Mouse (Mus musculus) MEL (cell line): ENCODE results near the gene Olfr1436. TPM values are rescaled to one million over a fixed set of nuclear protein-coding genes. Genes with fewer than 3 reads are reported as not detected.
"Not testable (repeated sequence)": the region's sequence is repeated elsewhere in the genome, so short reads cannot be mapped to it uniquely, and the experiment has no call there.

Source experiments
- DNase-seq: peaks from one replicate; pipeline ENCODE4 v3.0.0; 2011; ENCODE audit warnings: low read depth, low spot score
- H3K27ac ChIP-seq: 2 replicates; pipeline ENCODE4 v1.5.1; 2012; ENCODE audit warnings: low read depth, mild to moderate bottlenecking, control low read depth, low read length, moderate library complexity; ENCODE audit not compliant: control insufficient read depth
- H3K27me3 ChIP-seq, 2 experiments: fragments of 150-350 bp in 1 of 2; sonication (generic) in 1 of 2; 2 replicates each; pipeline ENCODE4 v1.6.1; 2012; ENCODE audit warnings: low read length in 2 of 2, mild to moderate bottlenecking in 2 of 2, improper control_type of control experiment in 1 of 2, moderate library complexity in 1 of 2; ENCODE audit not compliant: insufficient read depth in 2 of 2, control insufficient read depth in 1 of 2
- H3K36me3 ChIP-seq, 2 experiments: 2 replicates each; pipeline ENCODE4 v1.6.1; 2012 to 2014; ENCODE audit warnings: low read length in 2 of 2, improper control_type of control experiment in 1 of 2, inconsistent platforms in 1 of 2, mild to moderate bottlenecking in 1 of 2; ENCODE audit not compliant: insufficient read depth in 2 of 2, control insufficient read depth in 1 of 2
- H3K4me1 ChIP-seq, 2 experiments: fragments of 150-350 bp in 1 of 2; sonication (generic) in 1 of 2; 2 replicates each; pipeline ENCODE4 v1.6.1; 2012; ENCODE audit warnings: low read length in 2 of 2, improper control_type of control experiment in 1 of 2, mild to moderate bottlenecking in 1 of 2; ENCODE audit not compliant: insufficient read depth in 2 of 2, control insufficient read depth in 1 of 2
- H3K4me3 ChIP-seq, 2 experiments: fragments of 150-350 bp in 1 of 2; sonication (generic) in 1 of 2; 2 replicates each; pipeline ENCODE4 v1.5.1; 2012; ENCODE audit warnings: low read depth in 2 of 2, low read length in 2 of 2, mild to moderate bottlenecking in 2 of 2, moderate library complexity in 2 of 2, control low read depth in 1 of 2, improper control_type of control experiment in 1 of 2; ENCODE audit not compliant: control insufficient read depth in 1 of 2, insufficient read depth in 1 of 2
- H3K79me2 ChIP-seq: 2 replicates; pipeline ENCODE4 v1.6.1; 2012; ENCODE audit warnings: mild to moderate bottlenecking, low read length, moderate library complexity; ENCODE audit not compliant: control insufficient read depth, poor library complexity, insufficient read depth
- H3K9ac ChIP-seq: 2 replicates; pipeline ENCODE4 v1.6.1; 2012; ENCODE audit warnings: low read depth, mild to moderate bottlenecking, control low read depth, low read length, moderate library complexity; ENCODE audit not compliant: control insufficient read depth, poor library complexity, severe bottlenecking
- H3K9me3 ChIP-seq: fragments of 150-350 bp; sonication (generic); replicated peaks from 2 replicates; pipeline ENCODE4 v1.6.1; 2012; ENCODE audit warnings: mild to moderate bottlenecking, low read length, improper control_type of control experiment, moderate library complexity; ENCODE audit not compliant: insufficient read depth
- BHLHE40 ChIP-seq: IDR thresholded peaks from 2 replicates; pipeline ENCODE4 v1.6.1; 2012; ENCODE audit warnings: low read depth, mild to moderate bottlenecking, inconsistent platforms, low read length, improper control_type of control experiment, borderline replicate concordance
- CHD1 ChIP-seq: IDR thresholded peaks from 2 replicates; pipeline ENCODE4 v1.6.1; 2012; ENCODE audit warnings: low read depth, mild to moderate bottlenecking, inconsistent platforms, low read length, improper control_type of control experiment
- CTCF ChIP-seq, 3 experiments: IDR thresholded peaks in 2 of 3; conservative IDR thresholded peaks in 1 of 3; 2 replicates each; pipeline ENCODE4 v1.5.1; 2011 to 2012; ENCODE audit warnings: low read length in 3 of 3, low read depth in 2 of 3, mild to moderate bottlenecking in 2 of 3, improper control_type of control experiment in 1 of 3, inconsistent platforms in 1 of 3, mixed read lengths in 1 of 3, moderate library complexity in 1 of 3; ENCODE audit not compliant: control insufficient read depth in 1 of 3, insufficient read depth in 1 of 3, poor library complexity in 1 of 3, severe bottlenecking in 1 of 3
- ETS1 ChIP-seq: IDR thresholded peaks from 2 replicates; pipeline ENCODE4 v1.6.1; 2012; ENCODE audit warnings: low read depth, mild to moderate bottlenecking, inconsistent platforms, low read length, improper control_type of control experiment, moderate library complexity
- GATA1 ChIP-seq: IDR thresholded peaks from 2 replicates; pipeline ENCODE4 v1.6.1; 2011; ENCODE audit warnings: low read depth, low read length, improper control_type of control experiment
- HCFC1 ChIP-seq: IDR thresholded peaks from 2 replicates; pipeline ENCODE4 v1.6.1; 2012; ENCODE audit warnings: low read depth, mild to moderate bottlenecking, inconsistent platforms, low read length, improper control_type of control experiment, moderate library complexity
- JUND ChIP-seq: IDR thresholded peaks from 2 replicates; pipeline ENCODE4 v1.6.1; 2011; ENCODE audit warnings: low read depth, mild to moderate bottlenecking, improper control_type of control experiment, low read length
- KAT2A ChIP-seq: conservative IDR thresholded peaks from 2 replicates; pipeline ENCODE4 v1.6.1; 2012; ENCODE audit warnings: low read depth, low read length, improper control_type of control experiment, inconsistent platforms
- MAZ ChIP-seq: IDR thresholded peaks from 2 replicates; pipeline ENCODE4 v1.6.1; 2012; ENCODE audit warnings: low read depth, mild to moderate bottlenecking, inconsistent platforms, low read length, improper control_type of control experiment
- MYB ChIP-seq: IDR thresholded peaks from 2 replicates; pipeline ENCODE4 v1.6.1; 2011; ENCODE audit warnings: mild to moderate bottlenecking, low read depth, low read length, improper control_type of control experiment
- MYC ChIP-seq: IDR thresholded peaks from 2 replicates; pipeline ENCODE4 v1.6.1; 2011; ENCODE audit warnings: low read depth, mild to moderate bottlenecking, low read length, improper control_type of control experiment, moderate library complexity
- NELFE ChIP-seq: IDR thresholded peaks from 2 replicates; pipeline ENCODE4 v1.6.1; 2011; ENCODE audit warnings: low read depth, low read length, improper control_type of control experiment
- RAD21 ChIP-seq: IDR thresholded peaks from 2 replicates; pipeline ENCODE4 v1.6.1; 2011; ENCODE audit warnings: mild to moderate bottlenecking, low read depth, low read length, improper control_type of control experiment
- RCOR1 ChIP-seq: IDR thresholded peaks from 2 replicates; pipeline ENCODE4 v1.6.1; 2012; ENCODE audit warnings: low read depth, mild to moderate bottlenecking, inconsistent platforms, low read length, improper control_type of control experiment
- TBP ChIP-seq: IDR thresholded peaks from 2 replicates; pipeline ENCODE4 v1.8.0; 2011; ENCODE audit warnings: low read depth, low read length, improper control_type of control experiment
- TCF12 ChIP-seq: IDR thresholded peaks from 2 replicates; pipeline ENCODE4 v1.6.1; 2014; ENCODE audit warnings: low read depth, mild to moderate bottlenecking, inconsistent platforms, low read length, improper control_type of control experiment, moderate library complexity
- USF1 ChIP-seq: IDR thresholded peaks from 2 replicates; pipeline ENCODE4 v1.6.1; 2014; ENCODE audit warnings: low read depth, mild to moderate bottlenecking, inconsistent platforms, low read length, improper control_type of control experiment, moderate library complexity
- ZC3H11A ChIP-seq: IDR thresholded peaks from 2 replicates; pipeline ENCODE4 v1.6.1; 2012; ENCODE audit warnings: low read depth, mild to moderate bottlenecking, inconsistent platforms, low read length, improper control_type of control experiment
- ZMIZ1 ChIP-seq: IDR thresholded peaks from 2 replicates; pipeline ENCODE4 v1.6.1; 2012; ENCODE audit warnings: low read depth, mild to moderate bottlenecking, inconsistent platforms, low read length, improper control_type of control experiment, moderate library complexity
- ZNF384 ChIP-seq: IDR thresholded peaks from 2 replicates; pipeline ENCODE4 v1.6.1; 2012; ENCODE audit warnings: low read depth, mild to moderate bottlenecking, inconsistent platforms, low read length, improper control_type of control experiment
- polyA plus RNA-seq, 2 experiments: library from polyadenylated mRNA; stranded (reverse) in 1 of 2; unstranded in 1 of 2; fragments of >175 nt in 1 of 2; fragments of >200 nt in 1 of 2; gene quantifications; 2 replicates each; pipeline versions ENCODE4 v1.2.1 to v1.2.4; 2012; ENCODE audit warnings: low replicate concordance in 2 of 2, low read depth in 1 of 2; ENCODE audit not compliant: insufficient read length in 2 of 2, insufficient read depth in 1 of 2, missing spikeins in 1 of 2
- total RNA-seq: library from RNA; depleted of rRNA; stranded (reverse); fragments of 300-350 nt; gene quantifications from 2 replicates; pipeline ENCODE4 v1.2.3, GENCODE M21; 2012; rRNA removed

Olfr1436 gene
- not detected in 2 replicates for total RNA-seq
- polyA plus RNA-seq: not detected

GRCm38 (mm10) chr19:12299030-12299429 lies at the start of gene Olfr1436:
Olfr1436 (minus strand) TSS chr19:12299130.
- not testable (repeated sequence) for H3K9me3 ChIP-seq, H3K79me2 ChIP-seq, H3K4me3 ChIP-seq, H3K4me1 ChIP-seq, DNase-seq, H3K36me3 ChIP-seq, H3K9ac ChIP-seq, H3K27ac ChIP-seq, H3K27me3 ChIP-seq

- no peaks in the 10 kb centered on the region for H3K79me2 ChIP-seq
- TF ChIP-seq TCF12: no peak
- TF ChIP-seq MYB: no peak
- TF ChIP-seq RCOR1: no peak
- no peak for TF ChIP-seq USF1
- TF ChIP-seq JUND: no peak
- no peak for TF ChIP-seq KAT2A
- TF ChIP-seq ZNF384: no peak
- no peak for TF ChIP-seq CTCF (IDR thresholded peaks at IDR 0.05 in 2 of 3, conservative IDR thresholded peaks at IDR 0.05 in 1 of 3; ENCODE audit: control insufficient read depth in 1 of 3, insufficient read depth in 1 of 3, low read depth in 2 of 3, low read length in 3 of 3, poor library complexity in 1 of 3, severe bottlenecking in 1 of 3)
- no peak for TF ChIP-seq GATA1
- TF ChIP-seq ZMIZ1: no peak
- TF ChIP-seq ETS1: no peak
- no peak for TF ChIP-seq CHD1
- no peak for TF ChIP-seq TBP
- no peak for TF ChIP-seq NELFE
- TF ChIP-seq RAD21: no peak
- TF ChIP-seq MAZ: no peak
- no peak for TF ChIP-seq BHLHE40
- TF ChIP-seq HCFC1: no peak
- no peak for TF ChIP-seq ZC3H11A
- TF ChIP-seq MYC: no peak
- no peaks in the 10 kb centered on the region for H3K4me1 ChIP-seq
- H3K9me3 ChIP-seq: no peaks in the 10 kb centered on the region
- H3K27me3 ChIP-seq: no peaks in the 10 kb centered on the region; a peak in 1 of 4 replicates
- H3K36me3 ChIP-seq: no peaks in the 10 kb centered on the region
- H3K4me3 ChIP-seq: no peak within 1 kb of the TSS
- DNase-seq: no peak
- H3K9ac ChIP-seq: no peak within 1 kb of the TSS
- H3K27ac ChIP-seq: no peak within 1 kb of the TSS
Measured at GRCm38 (mm10) chr19:12335810-12336209, 36.9 kb upstream of the Olfr1436 start, which contains the start of gene Olfr1438-ps1. Olfr1438-ps1 (minus strand) TSS chr19:12335910.
